Mouse (Mus musculus) kidney, postnatal 10 days (tissue): ENCODE results near the gene Gm11020.
"Not testable (repeated sequence)": the region's sequence is repeated elsewhere in the genome, so short reads cannot be mapped to it uniquely, and the experiment has no call there.

Experiments used
- DNase-seq: peaks from one replicate; pipeline ENCODE4 v3.0.0; 2021; ENCODE audit warnings: mixed read lengths

Gm11020 gene

GRCm38 (mm10) chr8:104321267-104321666 is at the start of gene Gm11020:
Gene Gm11020 (plus strand): TSS chr8:104321567.
- not testable (repeated sequence) for DNase-seq

- not testable (repeated sequence) for DNase-seq
Measured at GRCm38 (mm10) chr8:104293081-104293480, 28.3 kb upstream of the Gm11020 start, which contains the start of gene Cmtm2a. Gene Cmtm2a (minus strand): TSS chr8:104293181.

- no peak for DNase-seq
Measured at GRCm38 (mm10) chr8:104294396-104294795, 27.0 kb upstream of the Gm11020 start.

- peak; percentile 7 for DNase-seq
Measured at GRCm38 (mm10) chr8:104301577-104301976, 19.8 kb upstream of the Gm11020 start.

GRCm38 (mm10) chr8:104302536-104302935 is 18.8 kb upstream of the Gm11020 start:
- not testable (repeated sequence) for DNase-seq

GRCm38 (mm10) chr8:104304962-104305361 is 16.4 kb upstream of the Gm11020 start:
- no peak for DNase-seq

GRCm38 (mm10) chr8:104308341-104308740 is 13.0 kb upstream of the Gm11020 start:
- not testable (repeated sequence) for DNase-seq

- DNase-seq: not testable (repeated sequence)
Measured at GRCm38 (mm10) chr8:104309441-104310155, 11.8 kb upstream of the Gm11020 start, which contains the start of the genes Gm45711 and Cmtm1. Gene Gm45711 (minus strand): TSS chr8:104310081. Gene Cmtm1 (minus strand): TSS chr8:104310145.

- not testable (repeated sequence) for DNase-seq
Measured at GRCm38 (mm10) chr8:104312023-104312422, 9.3 kb upstream of the Gm11020 start.

- DNase-seq: peak; percentile 59
Measured at GRCm38 (mm10) chr8:104313311-104313710, 8.1 kb upstream of the Gm11020 start.

- not testable (repeated sequence) for DNase-seq
Measured at GRCm38 (mm10) chr8:104321930-104322329, 563 bp downstream of the Gm11020 start, which contains the start of gene Cmtm2b. Gene Cmtm2b (plus strand): TSS chr8:104322230.

GRCm38 (mm10) chr8:104332665-104333631 is 11.6 kb downstream of the Gm11020 start:
- no peak for DNase-seq

GRCm38 (mm10) chr8:104333786-104334185 is 12.4 kb downstream of the Gm11020 start:
- DNase-seq: no peak

- peak; percentile 4 for DNase-seq
Measured at GRCm38 (mm10) chr8:104334196-104334595, 12.8 kb downstream of the Gm11020 start.

GRCm38 (mm10) chr8:104336806-104337205 is 15.4 kb downstream of the Gm11020 start:
- no peak for DNase-seq

- DNase-seq: no peak
Measured at GRCm38 (mm10) chr8:104337890-104338289, 16.5 kb downstream of the Gm11020 start.

- peak; percentile 52 for DNase-seq
Measured at GRCm38 (mm10) chr8:104339229-104339982, 18.0 kb downstream of the Gm11020 start, which contains the start of gene Cmtm3. Gene Cmtm3 (plus strand): TSS chr8:104339410.

GRCm38 (mm10) chr8:104339983-104340232 is 18.5 kb downstream of the Gm11020 start:
- DNase-seq: no peak

- peak; percentile 90 for DNase-seq
Measured at GRCm38 (mm10) chr8:104340233-104341105, 19.1 kb downstream of the Gm11020 start.

- DNase-seq: peak; percentile 90
Measured at GRCm38 (mm10) chr8:104341106-104341561, 19.8 kb downstream of the Gm11020 start.

GRCm38 (mm10) chr8:104341678-104342077 is 20.3 kb downstream of the Gm11020 start:
- DNase-seq: no peak
